Mouse (Mus musculus) hindbrain, embryonic 16.5 days (tissue): Measurements from ENCODE around the gene Gm49321. TPM values are rescaled to one million over a fixed set of nuclear protein-coding genes. Genes with fewer than 3 reads are reported as not detected.

Experiments
- ATAC-seq: fragments of 200-750 bp; cut with Nextera tagmentation; 2 replicates; pipeline ENCODE4 v1.8.0; 2017; ENCODE audit warnings: moderate TSS enrichment, moderate library complexity
- H3K27ac ChIP-seq: fragments of 300-500 bp; sonication (generic); 2 replicates; pipeline ENCODE4 v1.5.1; 2014; ENCODE audit warnings: low read depth, mild to moderate bottlenecking, control low read depth, low read length, moderate library complexity
- H3K27me3 ChIP-seq: fragments of 300-500 bp; sonication (generic); replicated peaks from 2 replicates; pipeline ENCODE4 v1.6.1; 2014; ENCODE audit warnings: low read length; ENCODE audit not compliant: control insufficient read depth, insufficient read depth
- H3K36me3 ChIP-seq: fragments of 300-500 bp; sonication (generic); 2 replicates; pipeline ENCODE4 v1.6.1; 2014; ENCODE audit warnings: mild to moderate bottlenecking, low read length, moderate library complexity, mixed read lengths; ENCODE audit not compliant: control insufficient read depth, insufficient read depth
- H3K4me1 ChIP-seq: fragments of 300-500 bp; sonication (generic); 2 replicates; pipeline ENCODE4 v1.6.1; 2014; ENCODE audit warnings: low read depth, low read length; ENCODE audit not compliant: control insufficient read depth, insufficient read depth
- H3K4me2 ChIP-seq: fragments of 300-500 bp; sonication (generic); 2 replicates; pipeline ENCODE4 v1.6.1; 2014; ENCODE audit warnings: mild to moderate bottlenecking, low read length, control low read depth, moderate library complexity
- H3K4me3 ChIP-seq: fragments of 300-500 bp; sonication (generic); 2 replicates; pipeline ENCODE4 v1.5.1; 2014; ENCODE audit warnings: mild to moderate bottlenecking, low read length, control low read depth, moderate library complexity
- H3K9ac ChIP-seq: fragments of 300-500 bp; sonication (generic); 2 replicates; pipeline ENCODE4 v1.6.1; 2014; ENCODE audit warnings: low read depth, mild to moderate bottlenecking, control low read depth, low read length, moderate library complexity
- H3K9me3 ChIP-seq: fragments of 300-500 bp; sonication (generic); 2 replicates; pipeline ENCODE4 v1.6.1; 2014; ENCODE audit warnings: mild to moderate bottlenecking, low read length, moderate library complexity; ENCODE audit not compliant: control insufficient read depth
- WGBS: fragments of 180-500 bp; shearing (Covaris S2); extraction: QIAGEN DNeasy Blood & Tissue Kit; methylation state at CpG from one replicate; pipeline ENCODE4 v1.1.7; 2014; 5-methylcytosine and 5-hydroxymethylcytosine counted together
- polyA plus RNA-seq: library from polyadenylated mRNA; unstranded; fragments of >200 nt; fragmentation: Nextera tagmentation; extraction: Ambion mirVana; gene quantifications from 2 replicates; pipeline ENCODE4 v1.2.1, GENCODE M21; 2015

The Gm49321 gene
- polyA plus RNA-seq, 1 experiment from 2014 or later: 22.1 TPM

- Histone ChIP-seq H3K4me1 (no peaks in the 10 kb centered on the region), H3K27me3 (no peaks in the 10 kb centered on the region), H3K4me3 (no peak overlapping the region), H3K36me3 (peaks cover 28% of the 10 kb centered on the region), H3K9me3 (no peaks in the 10 kb centered on the region), H3K27ac (no peak overlapping the region), H3K9ac (no peak overlapping the region), H3K4me2 (no peak overlapping the region)
- 63% methylated on average over 5 of the region's 5 CpGs for WGBS
- ATAC-seq: no peak
Observed at GRCm38 (mm10) chr12:73931274-73931673, 6.2 kb upstream of the Gm49321 start.

GRCm38 (mm10) chr12:73934528-73934927 lies 2.9 kb upstream of the Gm49321 start:
- peaks cover 29% of the 10 kb centered on the region for H3K36me3 ChIP-seq
- no peaks in the 10 kb centered on the region for H3K9me3 ChIP-seq
- WGBS: 84% methylated on average over 2 of the region's 2 CpGs
- H3K27ac ChIP-seq: no peak overlapping the region
- no peak overlapping the region for H3K4me2 ChIP-seq
- no peak for ATAC-seq
- no peak overlapping the region for H3K9ac ChIP-seq
- no peaks in the 10 kb centered on the region for H3K27me3 ChIP-seq
- H3K4me3 ChIP-seq: no peak overlapping the region
- H3K4me1 ChIP-seq: no peaks in the 10 kb centered on the region

GRCm38 (mm10) chr12:73939542-73939941 lies 2.1 kb downstream of the Gm49321 start:
- Histone ChIP-seq H3K9ac (no peak overlapping the region), H3K27me3 (no peaks in the 10 kb centered on the region), H3K9me3 (no peaks in the 10 kb centered on the region), H3K4me1 (no peaks in the 10 kb centered on the region), H3K4me2 (no peak overlapping the region), H3K27ac (no peak overlapping the region), H3K4me3 (no peak overlapping the region), H3K36me3 (peaks cover 33% of the 10 kb centered on the region)
- 93% methylated on average over 6 of the region's 6 CpGs for WGBS
- ATAC-seq: no peak

GRCm38 (mm10) chr12:73948415-73948814 lies 11.0 kb downstream of the Gm49321 start:
- Histone ChIP-seq H3K9ac (no peak overlapping the region), H3K36me3 (peaks cover 8% of the 10 kb centered on the region), H3K9me3 (no peaks in the 10 kb centered on the region), H3K4me1 (peaks cover 14% of the 10 kb centered on the region), H3K27me3 (no peaks in the 10 kb centered on the region), H3K27ac (no peak overlapping the region), H3K4me2 (no peak overlapping the region), H3K4me3 (no peak overlapping the region)
- ATAC-seq: no peak
- WGBS: 87% methylated on average over 4 of the region's 4 CpGs

GRCm38 (mm10) chr12:73949318-73950058 lies 12.0 kb downstream of the Gm49321 start:
- Histone ChIP-seq H3K9ac (peak overlapping the region; percentile 75), H3K27ac (no peak overlapping the region), H3K36me3 (peaks cover 4% of the 10 kb centered on the region), H3K27me3 (no peaks in the 10 kb centered on the region), H3K4me2 (peak overlapping the region; percentile 91), H3K4me1 (peaks cover 17% of the 10 kb centered on the region), H3K9me3 (no peaks in the 10 kb centered on the region), H3K4me3 (peak overlapping the region; percentile 52)
- 4% methylated on average over 46 of the region's 46 CpGs for WGBS
- peak; percentile 88 for ATAC-seq

GRCm38 (mm10) chr12:73952879-73953278 lies 15.4 kb downstream of the Gm49321 start:
- H3K4me1 ChIP-seq: peaks cover 17% of the 10 kb centered on the region
- peak; percentile 38 for ATAC-seq
- no peaks in the 10 kb centered on the region for H3K36me3 ChIP-seq
- no peaks in the 10 kb centered on the region for H3K27me3 ChIP-seq
- WGBS: 12% methylated on average over 15 of the region's 15 CpGs
- H3K27ac ChIP-seq: no peak overlapping the region
- H3K9me3 ChIP-seq: no peaks in the 10 kb centered on the region
- H3K4me2 ChIP-seq: peak overlapping the region; percentile 67
- peak overlapping the region; percentile 38 for H3K4me3 ChIP-seq
- H3K9ac ChIP-seq: peak overlapping the region; percentile 43

GRCm38 (mm10) chr12:73953420-73954186 lies 16.1 kb downstream of the Gm49321 start:
- Histone ChIP-seq H3K9me3 (no peaks in the 10 kb centered on the region), H3K36me3 (no peaks in the 10 kb centered on the region), H3K4me3 (peak overlapping the region; percentile 38), H3K27me3 (no peaks in the 10 kb centered on the region), H3K4me1 (peaks cover 17% of the 10 kb centered on the region), H3K9ac (peak overlapping the region; percentile 12), H3K27ac (no peak overlapping the region), H3K4me2 (peak overlapping the region; percentile 67)
- WGBS: 56% methylated on average over 14 of the region's 14 CpGs
- 0 out of 2 replicates have a peak, but pooled peaks have one; percentile 7 for ATAC-seq

GRCm38 (mm10) chr12:73954785-73955184 lies 17.3 kb downstream of the Gm49321 start:
- Histone ChIP-seq H3K4me3 (no peak overlapping the region), H3K36me3 (no peaks in the 10 kb centered on the region), H3K9ac (no peak overlapping the region), H3K4me2 (no peak overlapping the region), H3K27me3 (no peaks in the 10 kb centered on the region), H3K27ac (no peak overlapping the region), H3K4me1 (peaks cover 9% of the 10 kb centered on the region), H3K9me3 (no peaks in the 10 kb centered on the region)
- ATAC-seq: no peak
- WGBS: 83% methylated on average over 5 of the region's 5 CpGs

- H3K4me3 ChIP-seq: no peak overlapping the region
- H3K4me2 ChIP-seq: no peak overlapping the region
- H3K4me1 ChIP-seq: peaks cover 6% of the 10 kb centered on the region
- no peak overlapping the region for H3K27ac ChIP-seq
- ATAC-seq: no peak
- no peaks in the 10 kb centered on the region for H3K9me3 ChIP-seq
- H3K36me3 ChIP-seq: no peaks in the 10 kb centered on the region
- no peak overlapping the region for H3K9ac ChIP-seq
- 81% methylated on average over 3 of the region's 3 CpGs for WGBS
- H3K27me3 ChIP-seq: no peaks in the 10 kb centered on the region
Observed at GRCm38 (mm10) chr12:73957676-73958075, 20.2 kb downstream of the Gm49321 start.
